Mouse (Mus musculus) limb, embryonic 12.5 days (tissue): ENCODE measurements at regions not wholly inside any gene's neighbourhood (a gene's known extent, or its start where the extent isn't known, plus 50 kb on each side); places are given as distances from the start of the nearest gene placed in this dataset.

Experiments
- ATAC-seq: fragments of 200-750 bp; cut with Nextera tagmentation; 2 replicates; pipeline ENCODE4 v1.8.0; 2017; ENCODE audit warnings: low read depth, moderate TSS enrichment; ENCODE audit not compliant: insufficient number of reproducible peaks, insufficient read depth, low FRiP score, low TSS enrichment
- H3K27ac ChIP-seq: fragments of 300-500 bp; sonication (generic); 2 replicates; pipeline ENCODE4 v1.5.1; 2016; ENCODE audit warnings: mild to moderate bottlenecking, moderate library complexity
- H3K27me3 ChIP-seq: fragments of 300-500 bp; sonication (generic); 2 replicates; pipeline ENCODE4 v1.6.1; 2016; ENCODE audit warnings: mild to moderate bottlenecking, moderate library complexity
- H3K36me3 ChIP-seq: fragments of 300-500 bp; sonication (generic); 2 replicates; pipeline ENCODE4 v1.6.1; 2016; ENCODE audit warnings: mild to moderate bottlenecking, moderate library complexity
- H3K4me1 ChIP-seq: fragments of 300-500 bp; sonication (generic); replicated peaks from 2 replicates; pipeline ENCODE4 v1.6.1; 2016
- H3K4me2 ChIP-seq: fragments of 300-500 bp; sonication (generic); 2 replicates; pipeline ENCODE4 v1.6.1; 2016; ENCODE audit warnings: mild to moderate bottlenecking, moderate library complexity
- H3K4me3 ChIP-seq: fragments of 300-500 bp; sonication (generic); replicated peaks from 2 replicates; pipeline ENCODE4 v1.5.1; 2016; ENCODE audit warnings: mild to moderate bottlenecking
- H3K9ac ChIP-seq: fragments of 300-500 bp; sonication (generic); replicated peaks from 2 replicates; pipeline ENCODE4 v1.6.1; 2016; ENCODE audit warnings: mild to moderate bottlenecking, moderate library complexity
- H3K9me3 ChIP-seq: fragments of 300-500 bp; sonication (generic); 2 replicates; pipeline ENCODE4 v1.6.1; 2016; ENCODE audit warnings: mild to moderate bottlenecking, moderate library complexity
- WGBS: fragments of 180-500 bp; shearing (Covaris S2); methylation state at CpG from one replicate; pipeline ENCODE4 v1.1.7; 2016; 5-methylcytosine and 5-hydroxymethylcytosine counted together

GRCm38 (mm10) chr17:82238361-82238760 is 500.2 kb upstream of the Slc8a1 start:
- H3K36me3 ChIP-seq = no peaks in the 10 kb centered on the region
- no peaks in the 10 kb centered on the region for H3K27me3 ChIP-seq
- H3K4me1 ChIP-seq = no peaks in the 10 kb centered on the region
- no peaks in the 10 kb centered on the region for H3K9me3 ChIP-seq
- 55% methylated on average over 1 of the region's 1 CpGs for WGBS
- no peak for ATAC-seq
- no peak overlapping the region for H3K9ac ChIP-seq
- H3K4me3 ChIP-seq = no peak overlapping the region
- no peak overlapping the region for H3K27ac ChIP-seq
- H3K4me2 ChIP-seq = no peak overlapping the region

GRCm38 (mm10) chr17:82237456-82237855 is 499.3 kb upstream of the Slc8a1 start:
- Histone ChIP-seq H3K4me3 (no peak overlapping the region), H3K27ac (no peak overlapping the region), H3K27me3 (no peaks in the 10 kb centered on the region), H3K9me3 (no peaks in the 10 kb centered on the region), H3K4me2 (no peak overlapping the region), H3K36me3 (no peaks in the 10 kb centered on the region), H3K4me1 (no peaks in the 10 kb centered on the region), H3K9ac (no peak overlapping the region)
- peak; percentile 96 for ATAC-seq
- WGBS = 12% methylated on average over 2 of the region's 2 CpGs

- Histone ChIP-seq H3K4me2 (no peak overlapping the region), H3K36me3 (no peaks in the 10 kb centered on the region), H3K27ac (no peak overlapping the region), H3K27me3 (no peaks in the 10 kb centered on the region), H3K4me3 (no peak overlapping the region), H3K9ac (no peak overlapping the region), H3K9me3 (no peaks in the 10 kb centered on the region), H3K4me1 (no peaks in the 10 kb centered on the region)
- WGBS = 83% methylated on average over 5 of the region's 5 CpGs
- ATAC-seq = no peak
These were observed 477.8 kb upstream of the Slc8a1 start for GRCm38 (mm10) chr17:82215728-82216623.

- no peak for ATAC-seq
- Histone ChIP-seq H3K9ac (no peak overlapping the region), H3K9me3 (no peaks in the 10 kb centered on the region), H3K27ac (no peak overlapping the region), H3K4me2 (no peak overlapping the region), H3K4me1 (no peaks in the 10 kb centered on the region), H3K4me3 (no peak overlapping the region), H3K27me3 (no peaks in the 10 kb centered on the region), H3K36me3 (no peaks in the 10 kb centered on the region)
- 77% methylated on average over 2 of the region's 2 CpGs for WGBS
These were observed 461.8 kb upstream of the Slc8a1 start for GRCm38 (mm10) chr17:82199981-82200380.

- no peak for ATAC-seq
These were observed 461.0 kb upstream of the Slc8a1 start for GRCm38 (mm10) chr17:82199031-82199642.

GRCm38 (mm10) chr17:82184261-82184660 is 446.1 kb upstream of the Slc8a1 start:
- Histone ChIP-seq H3K4me1 (no peaks in the 10 kb centered on the region), H3K9ac (no peak overlapping the region), H3K4me2 (no peak overlapping the region), H3K27me3 (no peaks in the 10 kb centered on the region), H3K27ac (no peak overlapping the region), H3K36me3 (no peaks in the 10 kb centered on the region), H3K4me3 (no peak overlapping the region), H3K9me3 (no peaks in the 10 kb centered on the region)
- no peak for ATAC-seq
- 76% methylated on average over 2 of the region's 2 CpGs for WGBS

More at GRCm38 (mm10) chr17:82199031-82199642, 461.0 kb upstream of the Slc8a1 start:
- WGBS = 55% methylated on average over 5 of the region's 5 CpGs
- no peaks in the 10 kb centered on the region for H3K4me1 ChIP-seq
- H3K4me3 ChIP-seq = no peak overlapping the region
- H3K9ac ChIP-seq = no peak overlapping the region
- no peak overlapping the region for H3K27ac ChIP-seq
- no peak overlapping the region for H3K4me2 ChIP-seq
- no peaks in the 10 kb centered on the region for H3K36me3 ChIP-seq
- no peaks in the 10 kb centered on the region for H3K9me3 ChIP-seq
- H3K27me3 ChIP-seq = no peaks in the 10 kb centered on the region

- no peak for ATAC-seq
- Histone ChIP-seq H3K36me3 (no peaks in the 10 kb centered on the region), H3K4me3 (no peak overlapping the region), H3K4me2 (no peak overlapping the region), H3K4me1 (no peaks in the 10 kb centered on the region), H3K27ac (no peak overlapping the region), H3K9ac (no peak overlapping the region), H3K27me3 (no peaks in the 10 kb centered on the region), H3K9me3 (no peaks in the 10 kb centered on the region)
- WGBS = 85% methylated on average over 1 of the region's 1 CpGs
These were observed 433.0 kb upstream of the Slc8a1 start for GRCm38 (mm10) chr17:82171216-82171615.

- no peaks in the 10 kb centered on the region for H3K36me3 ChIP-seq
- no peaks in the 10 kb centered on the region for H3K4me1 ChIP-seq
- 31% methylated on average over 2 of the region's 2 CpGs for WGBS
- H3K27ac ChIP-seq = no peak overlapping the region
- H3K9me3 ChIP-seq = no peaks in the 10 kb centered on the region
- H3K9ac ChIP-seq = no peak overlapping the region
- H3K4me2 ChIP-seq = no peak overlapping the region
- H3K27me3 ChIP-seq = no peaks in the 10 kb centered on the region
- no peak overlapping the region for H3K4me3 ChIP-seq
- no peak for ATAC-seq
These were observed 415.3 kb upstream of the Slc8a1 start for GRCm38 (mm10) chr17:82153446-82153845.

- H3K36me3 ChIP-seq = no peaks in the 10 kb centered on the region
- no peak overlapping the region for H3K4me2 ChIP-seq
- ATAC-seq = no peak
- H3K9me3 ChIP-seq = no peaks in the 10 kb centered on the region
- H3K4me3 ChIP-seq = no peak overlapping the region
- no peaks in the 10 kb centered on the region for H3K4me1 ChIP-seq
- WGBS = 97% methylated on average over 3 of the region's 3 CpGs
- H3K9ac ChIP-seq = no peak overlapping the region
- no peaks in the 10 kb centered on the region for H3K27me3 ChIP-seq
- no peak overlapping the region for H3K27ac ChIP-seq
These were observed 396.7 kb upstream of the Slc8a1 start for GRCm38 (mm10) chr17:82134843-82135242.

GRCm38 (mm10) chr17:82132941-82133340 is 394.8 kb upstream of the Slc8a1 start:
- no peak overlapping the region for H3K9ac ChIP-seq
- no peaks in the 10 kb centered on the region for H3K27me3 ChIP-seq
- 83% methylated on average over 3 of the region's 3 CpGs for WGBS
- H3K9me3 ChIP-seq = no peaks in the 10 kb centered on the region
- ATAC-seq = no peak
- H3K4me1 ChIP-seq = no peaks in the 10 kb centered on the region
- H3K4me3 ChIP-seq = no peak overlapping the region
- no peak overlapping the region for H3K27ac ChIP-seq
- H3K4me2 ChIP-seq = no peak overlapping the region
- no peaks in the 10 kb centered on the region for H3K36me3 ChIP-seq

GRCm38 (mm10) chr17:82087141-82087540 is 349.0 kb upstream of the Slc8a1 start:
- ATAC-seq = no peak
- Histone ChIP-seq H3K9me3 (no peaks in the 10 kb centered on the region), H3K27ac (no peak overlapping the region), H3K4me2 (no peak overlapping the region), H3K9ac (no peak overlapping the region), H3K36me3 (no peaks in the 10 kb centered on the region), H3K27me3 (no peaks in the 10 kb centered on the region), H3K4me3 (no peak overlapping the region), H3K4me1 (no peaks in the 10 kb centered on the region)
- WGBS = 90% methylated on average over 3 of the region's 3 CpGs
